Mouse (Mus musculus) megakaryocyte progenitor cell, adult 5-6 weeks (primary cell): ENCODE measurements at regions not wholly inside any gene's neighbourhood (a gene's known extent, or its start where the extent isn't known, plus 50 kb on each side); places are given as distances from the start of the nearest gene placed in this dataset.
A peak's percentile ranks its signal among the peaks of the same experiment; 100 is the strongest.

Experiments
- ATAC-seq: replicated peaks from 2 replicates; pipeline ENCODE4 v1.8.0; 2016; ENCODE audit warnings: mild to moderate bottlenecking, moderate TSS enrichment, inconsistent platforms; ENCODE audit not compliant: poor library complexity

DNA sequence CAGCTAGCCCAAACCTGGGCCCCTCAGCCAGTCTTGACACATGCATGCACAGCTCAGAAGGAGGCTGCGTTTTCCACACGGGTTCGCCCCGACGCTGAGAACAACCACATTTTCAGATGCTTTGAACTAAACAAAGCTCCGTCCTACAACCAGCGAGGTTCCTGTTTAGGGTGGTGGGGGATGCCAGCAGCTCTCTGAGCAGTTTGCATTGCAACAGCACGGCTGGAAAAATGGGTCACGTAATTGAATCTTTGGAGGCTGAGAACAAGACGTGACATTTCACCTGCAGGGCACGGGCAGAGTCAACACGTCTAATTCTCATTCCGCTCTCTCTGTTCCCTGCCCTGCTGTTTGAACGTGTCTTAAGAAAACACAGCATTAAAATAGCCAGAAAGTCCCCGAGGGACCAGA, 119.2 kb downstream of the Syk start:
- peak; percentile 64 for ATAC-seq

DNA sequence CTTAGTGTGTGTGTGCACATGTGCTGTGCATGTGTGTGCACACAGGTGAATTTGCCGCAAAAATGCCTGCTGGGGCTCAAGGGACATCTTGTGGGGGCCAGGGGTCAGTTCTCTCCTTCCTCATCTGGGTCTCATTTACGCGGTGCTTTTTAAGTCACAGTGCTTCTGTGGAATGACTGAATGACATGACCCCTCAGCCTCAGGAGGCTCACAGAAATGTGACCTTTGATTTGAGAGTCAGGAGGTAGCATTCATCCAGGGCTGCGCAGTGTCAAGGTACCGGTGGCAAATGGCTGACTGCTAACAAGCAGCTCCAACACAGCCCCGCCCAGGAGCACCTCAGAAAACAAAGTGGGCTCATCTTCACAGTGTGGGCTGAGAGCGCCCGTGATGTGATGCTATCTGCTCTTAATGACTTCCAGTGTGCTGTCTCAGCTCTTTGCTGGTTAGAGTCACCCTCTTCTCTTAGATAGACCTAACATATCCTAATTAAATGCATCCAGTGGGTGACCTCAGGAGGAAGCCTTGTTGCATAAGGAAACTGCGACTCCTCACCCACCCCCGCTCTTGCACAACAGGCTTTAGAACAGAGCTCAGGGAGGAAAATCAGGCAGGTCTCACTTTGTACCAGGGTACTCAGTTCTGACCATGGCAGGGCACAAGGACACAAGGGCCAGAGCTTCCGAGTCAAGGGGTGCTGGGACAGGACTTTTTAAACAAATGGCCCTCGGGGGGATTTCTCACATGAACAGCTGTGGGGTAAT, 120.6 kb downstream of the Syk start:
- peak; percentile 79 for ATAC-seq

DNA sequence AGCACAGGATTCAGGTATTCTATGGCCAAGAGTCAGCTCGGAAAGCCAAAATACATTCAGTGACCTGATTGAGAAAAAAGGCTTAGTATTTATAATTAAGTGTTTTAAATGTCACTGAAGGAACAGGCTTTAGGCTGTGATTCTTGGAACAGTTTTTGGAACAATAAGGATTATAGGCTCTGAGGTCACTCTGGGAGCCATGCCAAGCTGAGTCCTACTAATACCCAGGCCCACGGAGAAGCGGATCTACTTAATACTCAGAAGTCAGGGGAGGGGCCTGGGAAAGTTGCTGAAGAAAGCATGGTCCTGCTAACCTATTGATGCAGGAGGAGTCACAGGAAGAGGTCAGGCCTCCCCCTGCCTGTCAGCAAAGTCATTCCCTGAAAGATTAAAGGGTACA, 121.7 kb downstream of the Syk start:
- no peak for ATAC-seq

DNA sequence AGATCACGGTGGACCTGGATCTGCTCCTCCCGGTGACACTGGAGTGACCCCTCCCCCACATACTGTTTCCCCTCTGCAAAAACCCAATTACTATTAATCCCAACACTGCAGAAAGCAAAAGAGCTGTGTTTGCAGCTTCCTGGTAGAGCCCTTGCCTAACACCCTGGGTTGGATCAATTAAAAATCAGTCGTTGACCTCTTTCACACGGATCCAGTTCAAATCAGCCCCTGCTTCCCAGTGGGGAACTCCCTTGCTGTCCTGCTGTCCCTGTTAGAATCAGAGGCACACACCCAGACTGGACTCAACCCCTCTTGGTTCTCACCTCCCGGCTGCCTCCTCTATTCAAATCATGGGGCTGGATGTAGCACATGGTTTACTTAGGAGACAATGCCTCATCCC, 126.6 kb downstream of the Syk start:
- no peak for ATAC-seq

DNA sequence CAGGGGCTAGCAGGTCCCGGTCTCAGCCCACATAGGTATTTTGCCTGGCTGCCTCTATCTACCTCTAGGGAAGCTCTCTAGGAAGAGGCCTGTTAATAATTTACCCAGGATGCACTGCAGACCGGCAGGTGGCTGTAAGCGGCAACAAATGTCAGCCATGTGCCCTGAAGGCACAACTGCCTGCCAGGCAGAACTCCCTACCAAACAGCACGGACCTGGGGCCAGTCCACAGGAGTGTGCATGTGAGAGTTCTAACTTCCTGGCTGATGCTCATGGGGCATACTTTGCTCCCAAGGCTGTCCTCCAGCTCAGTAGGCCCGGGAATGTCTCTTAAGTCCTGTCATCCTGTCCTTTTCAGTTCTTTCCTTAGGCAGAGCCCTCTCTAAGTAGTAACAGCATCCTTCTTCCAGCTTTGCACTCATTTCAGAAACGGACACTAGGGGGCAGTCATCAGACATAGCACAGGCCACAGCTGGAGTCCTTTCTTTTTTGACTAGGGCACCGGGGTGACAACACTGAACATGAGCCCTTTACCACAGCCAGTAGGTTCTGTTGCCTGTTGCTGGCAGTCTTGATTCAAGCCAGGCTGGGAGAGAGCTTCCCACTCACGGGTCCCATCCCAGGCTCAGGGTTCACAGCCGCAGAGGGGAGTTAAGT, 128.9 kb downstream of the Syk start:
- ATAC-seq: peak; percentile 96

DNA sequence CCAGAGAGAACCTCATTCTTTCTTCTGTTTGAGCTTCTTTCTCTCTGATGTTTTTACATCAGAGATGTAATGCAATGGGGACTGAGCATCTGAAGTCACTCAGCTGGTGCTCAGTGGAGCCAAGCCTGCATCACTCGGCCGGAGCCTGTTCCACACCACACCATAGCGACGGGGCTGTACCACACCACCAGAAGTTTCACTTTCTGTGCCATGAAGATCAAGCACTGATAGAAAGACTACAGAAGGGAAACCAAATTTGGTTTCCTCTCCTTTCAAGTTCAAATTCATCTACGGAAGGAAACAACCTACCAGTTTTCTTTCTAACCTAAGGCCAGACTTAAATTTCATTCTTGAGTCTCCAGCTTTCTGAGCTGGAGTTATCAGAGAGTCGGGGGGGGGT, 138.5 kb downstream of the Syk start:
- peak; percentile 43; the same call in 1 of the 2 replicates for ATAC-seq

DNA sequence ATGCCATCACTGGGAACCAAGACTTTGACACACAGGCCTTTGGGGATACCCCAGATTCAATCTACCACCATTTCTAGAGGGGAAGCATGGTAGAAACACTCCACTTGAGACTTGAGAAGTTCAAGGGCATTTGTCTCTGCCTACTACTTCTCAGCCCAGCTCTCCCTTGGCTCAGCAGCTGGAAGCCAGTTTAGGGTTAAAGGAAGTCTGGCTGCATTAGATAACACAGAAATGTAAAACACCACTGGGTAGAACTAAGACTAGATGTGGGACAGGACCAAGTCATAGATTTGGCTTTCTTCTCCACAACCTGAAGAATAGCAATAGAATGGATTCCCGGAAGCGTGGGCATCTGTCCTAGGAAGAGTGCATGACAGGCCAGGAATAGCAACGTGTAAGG, 139.7 kb downstream of the Syk start:
- peak; percentile 81 for ATAC-seq

DNA sequence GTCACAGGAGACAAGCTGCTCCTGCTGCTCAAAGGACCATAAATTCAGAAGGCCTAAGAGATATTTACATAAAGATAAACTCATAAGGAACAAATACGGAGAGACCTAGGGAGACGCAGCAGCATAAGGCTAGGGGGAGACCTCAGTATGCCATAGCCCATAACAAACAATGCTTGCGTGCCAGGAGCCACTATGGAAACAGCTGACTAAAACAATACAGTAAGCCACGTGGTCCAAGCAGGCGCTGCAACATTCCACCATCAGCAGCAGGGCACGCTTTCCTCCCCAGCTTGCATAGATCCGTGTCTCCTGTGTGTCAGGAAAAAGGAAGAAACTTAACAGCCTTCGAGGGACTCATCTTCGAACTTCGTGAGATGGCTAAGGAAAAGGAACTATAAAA, 143.1 kb downstream of the Syk start:
- ATAC-seq: 0 out of 2 replicates have a peak, but pooled peaks have one; percentile 30

DNA sequence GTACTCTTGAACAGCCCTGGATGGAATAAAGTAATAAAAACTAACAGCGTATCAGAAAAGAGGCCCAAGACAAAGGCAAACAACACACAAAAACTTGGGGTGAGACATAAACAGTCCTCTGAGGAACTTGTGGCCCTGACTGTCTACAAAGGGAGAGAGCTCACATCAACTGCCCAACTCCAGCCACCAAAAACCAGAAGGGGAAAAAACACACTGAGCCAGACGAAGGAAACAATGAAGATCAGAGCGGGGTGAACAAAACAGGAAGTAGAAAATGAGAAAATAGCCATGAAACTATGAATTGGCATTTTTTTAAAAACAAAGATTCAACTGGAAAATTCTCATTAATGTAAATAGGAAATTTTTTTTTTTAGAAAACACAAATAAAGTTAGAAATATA, 143.6 kb downstream of the Syk start:
- ATAC-seq: peak; percentile 65

DNA sequence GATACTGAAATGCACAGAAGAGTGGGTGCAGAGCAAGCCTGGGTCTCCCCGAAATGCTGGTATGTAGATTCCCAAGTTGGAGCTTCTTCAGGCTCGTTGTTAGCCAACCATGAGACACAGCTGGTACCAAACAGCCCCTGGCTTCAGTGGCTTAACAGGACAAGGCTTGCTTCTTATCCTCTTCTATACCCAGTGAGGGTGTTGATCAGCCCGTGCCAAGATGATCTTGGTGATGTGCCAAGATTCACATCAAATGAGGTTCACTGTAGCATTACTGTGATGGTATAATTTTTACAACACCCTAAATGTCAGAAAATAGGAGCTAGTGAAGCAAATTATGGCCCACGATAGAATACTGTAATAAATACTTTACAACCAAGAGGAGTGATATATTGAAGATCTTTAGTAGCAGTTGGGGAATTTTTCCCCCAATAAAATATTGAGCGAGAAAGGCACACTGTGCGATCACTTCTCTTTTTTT, 152.5 kb downstream of the Syk start:
- ATAC-seq: no peak

DNA sequence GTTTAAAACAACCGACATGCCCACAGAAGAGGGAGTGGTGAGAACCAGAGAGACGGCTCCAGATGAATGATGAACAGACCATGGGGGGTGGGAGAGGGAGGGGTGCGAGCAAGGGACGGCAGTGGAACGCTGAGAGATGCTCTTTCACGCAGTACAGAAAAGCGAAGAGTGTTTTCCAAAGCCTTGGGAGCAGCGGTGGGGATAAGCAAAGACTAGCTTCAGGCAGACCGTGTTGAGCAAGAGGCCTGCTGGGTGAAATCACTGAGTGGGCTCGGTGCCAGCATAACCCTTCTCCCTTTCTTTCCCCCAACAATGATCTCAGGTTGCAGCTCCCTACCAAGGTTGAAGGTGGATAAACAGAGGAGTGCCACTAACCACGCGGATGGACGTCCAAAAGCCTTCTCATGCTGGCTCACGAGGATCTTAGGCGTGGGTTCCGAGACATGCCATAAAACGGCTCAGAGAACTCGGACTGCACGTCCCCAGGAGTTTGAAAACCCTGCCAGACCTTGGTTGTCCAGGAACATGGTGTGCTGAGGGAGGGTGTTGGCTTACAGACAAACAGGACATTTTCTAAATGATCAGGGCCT, 153.1 kb downstream of the Syk start:
- peak; percentile 52; the same call in 1 of the 2 replicates for ATAC-seq

DNA sequence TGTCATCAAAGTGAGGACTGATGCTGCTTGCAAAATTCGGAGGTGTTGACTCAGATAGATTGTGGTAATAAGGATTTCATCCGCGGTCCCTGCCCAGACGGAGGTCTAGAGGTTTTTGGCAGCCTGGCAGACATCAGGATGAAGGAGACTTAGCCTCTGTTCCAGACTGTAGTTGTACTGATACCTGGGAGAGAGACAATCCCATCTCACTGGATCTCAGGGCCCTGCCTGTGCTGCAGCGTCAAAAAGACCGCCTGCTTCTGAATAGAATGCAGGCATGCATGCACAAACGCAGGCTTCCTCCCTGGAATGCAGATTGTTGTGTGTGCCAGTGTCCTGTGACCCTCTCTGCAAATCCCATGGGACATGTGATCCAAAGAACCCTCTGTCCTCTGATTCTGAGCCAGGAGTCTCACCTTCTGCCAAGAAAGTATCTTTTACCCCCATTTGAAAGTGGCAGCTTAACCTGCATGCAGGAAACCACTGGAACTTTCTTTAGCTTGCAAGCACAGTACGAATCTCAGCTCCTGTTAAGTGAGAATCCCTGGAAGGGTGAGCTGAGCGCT, 155.2 kb downstream of the Syk start:
- ATAC-seq: no peak

DNA sequence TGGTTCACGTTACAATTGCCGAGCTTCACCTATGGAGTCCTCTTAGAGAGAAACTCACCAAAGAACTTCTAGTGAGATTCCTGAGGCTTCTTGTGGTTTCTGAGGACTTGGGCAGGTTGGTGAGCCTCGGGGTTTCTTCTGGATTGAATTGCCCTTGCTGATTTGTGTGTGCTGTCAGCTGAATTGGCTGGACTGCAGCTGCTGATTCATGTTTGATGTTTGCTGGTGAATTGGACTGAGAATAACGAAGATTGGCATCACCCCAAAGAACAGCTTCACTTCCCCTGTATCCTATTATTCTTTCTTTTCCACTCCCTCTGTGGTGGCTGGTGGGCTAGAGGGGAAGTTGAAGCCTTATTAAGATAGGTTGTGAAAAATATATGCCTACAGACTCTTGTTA, 158.4 kb downstream of the Syk start:
- ATAC-seq: no peak

DNA sequence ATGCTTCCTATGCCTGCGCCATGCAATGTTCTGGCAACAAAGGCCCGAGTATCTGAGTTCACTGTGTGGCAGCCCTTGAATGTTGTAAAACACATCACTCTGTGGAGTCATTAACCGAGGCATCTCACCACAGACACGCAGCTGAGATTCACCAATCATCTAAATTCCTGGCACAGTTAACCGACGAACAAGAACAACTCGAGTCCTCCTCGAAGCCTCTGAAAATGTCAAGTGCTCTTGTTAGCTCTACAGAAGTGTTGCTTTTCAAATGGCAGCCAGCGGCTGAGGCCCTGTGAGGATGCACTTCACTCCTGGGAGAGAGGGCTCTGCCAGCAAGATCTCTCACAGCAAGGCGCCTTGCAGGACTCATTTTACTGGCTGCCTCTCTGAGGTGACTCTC, 173.0 kb downstream of the Syk start:
- no peak for ATAC-seq

DNA sequence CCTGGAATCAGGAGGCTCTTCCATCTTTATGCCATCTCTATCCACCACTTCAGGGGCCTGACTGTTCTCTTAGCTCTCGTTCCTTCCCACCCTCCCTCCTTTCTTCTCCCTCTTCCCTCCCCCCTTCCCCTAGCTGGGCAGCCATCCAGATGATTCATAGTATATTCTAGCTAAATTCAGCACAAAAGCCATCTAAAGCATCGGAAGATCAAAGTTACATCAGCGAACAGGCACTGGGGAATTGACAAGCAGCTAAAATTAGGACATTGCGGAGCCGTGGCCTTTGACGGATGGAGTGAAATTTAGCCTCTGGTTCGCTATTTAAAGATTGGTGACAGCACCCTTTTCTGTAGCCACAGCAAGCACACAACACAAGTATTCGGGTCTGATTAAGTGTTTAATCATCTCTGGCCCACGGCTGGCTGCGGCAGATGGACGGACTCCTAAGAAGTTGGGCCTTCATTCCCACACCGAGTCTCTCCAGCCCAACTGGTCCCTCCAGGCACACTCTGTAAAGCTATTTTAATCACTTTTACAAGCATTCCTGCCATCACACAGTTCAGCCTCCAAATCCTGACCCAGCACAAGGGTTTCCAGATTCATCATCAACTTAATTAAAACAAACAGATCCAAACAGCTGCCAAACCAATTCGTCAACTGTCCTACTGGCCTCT, 163.8 kb downstream of the Auh start:
- no peak for ATAC-seq

DNA sequence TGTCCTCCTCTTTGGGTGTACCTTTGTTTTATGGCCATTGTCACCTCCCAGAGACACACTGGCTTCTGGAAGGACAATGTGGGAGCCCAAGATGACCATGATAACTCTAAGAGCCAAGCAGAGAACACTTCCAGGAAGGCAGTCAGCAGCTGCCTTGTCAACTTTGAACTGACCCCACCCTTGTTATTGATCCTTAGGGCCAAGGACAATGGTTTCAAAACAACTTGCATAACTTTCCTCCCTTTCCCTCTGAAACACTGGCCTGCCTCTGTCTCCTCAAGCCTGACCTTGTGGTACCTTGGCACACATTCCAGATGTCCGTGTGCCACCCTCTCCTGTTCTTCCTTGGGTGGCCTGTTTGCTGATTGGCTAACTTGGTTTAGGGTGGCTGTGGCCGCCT, 163.2 kb downstream of the Auh start:
- ATAC-seq: no peak

DNA sequence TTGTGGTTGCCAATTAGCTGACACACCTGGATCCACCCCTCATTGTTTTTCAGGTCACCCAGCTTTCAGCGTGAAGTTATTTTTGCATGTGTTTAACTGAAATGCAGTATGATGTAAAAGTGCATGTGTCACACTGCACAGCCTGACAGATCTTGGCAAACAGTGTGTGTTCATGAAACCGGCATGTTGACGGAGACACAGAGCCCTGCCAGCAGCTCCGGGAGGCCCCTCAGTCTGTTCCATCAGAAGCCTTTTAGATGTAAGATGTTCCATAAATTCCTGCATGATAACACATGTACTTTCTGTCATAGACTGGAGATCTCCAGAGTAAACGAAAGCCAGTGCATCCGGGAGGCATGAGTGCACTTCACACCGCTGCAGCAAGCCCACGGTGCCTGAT, 159.5 kb downstream of the Auh start:
- ATAC-seq: no peak

DNA sequence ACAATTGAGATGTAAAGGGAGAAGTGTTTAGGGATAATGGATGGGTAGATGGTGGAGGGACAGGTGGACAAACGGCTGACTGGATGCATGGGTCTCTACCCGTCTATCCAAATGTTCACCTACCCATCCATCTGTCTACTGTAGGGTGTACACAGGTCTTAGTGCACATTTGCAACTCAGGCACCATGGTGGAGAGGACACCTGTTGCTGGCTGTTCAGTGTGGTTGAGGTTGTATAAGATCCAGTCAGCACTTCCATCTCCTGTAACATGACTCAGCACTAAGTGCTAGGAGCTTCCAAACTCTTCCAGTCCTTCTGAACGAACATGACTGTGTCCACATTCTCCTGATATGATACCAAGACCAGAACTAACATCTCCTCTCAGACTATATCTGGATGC, 158.0 kb downstream of the Auh start:
- no peak for ATAC-seq

DNA sequence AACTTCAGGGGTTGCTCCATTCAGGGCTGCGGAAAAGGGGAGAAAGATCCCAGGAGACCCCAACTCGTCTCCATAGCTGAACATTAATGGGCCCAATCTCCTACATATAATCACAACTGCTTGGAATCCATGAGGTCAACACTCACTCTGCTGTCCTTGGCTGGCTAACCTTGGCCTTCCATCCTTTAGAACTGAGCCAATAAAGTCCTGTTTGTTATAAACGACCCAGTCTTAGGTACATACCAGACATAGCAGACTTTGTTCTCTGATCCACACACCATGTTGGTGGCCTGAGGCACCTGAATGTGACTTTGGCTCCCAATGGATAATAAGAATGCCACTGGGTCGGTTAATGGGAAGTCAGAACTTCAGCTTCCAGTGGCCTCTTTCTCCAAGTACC, 157.4 kb downstream of the Auh start:
- no peak for ATAC-seq

DNA sequence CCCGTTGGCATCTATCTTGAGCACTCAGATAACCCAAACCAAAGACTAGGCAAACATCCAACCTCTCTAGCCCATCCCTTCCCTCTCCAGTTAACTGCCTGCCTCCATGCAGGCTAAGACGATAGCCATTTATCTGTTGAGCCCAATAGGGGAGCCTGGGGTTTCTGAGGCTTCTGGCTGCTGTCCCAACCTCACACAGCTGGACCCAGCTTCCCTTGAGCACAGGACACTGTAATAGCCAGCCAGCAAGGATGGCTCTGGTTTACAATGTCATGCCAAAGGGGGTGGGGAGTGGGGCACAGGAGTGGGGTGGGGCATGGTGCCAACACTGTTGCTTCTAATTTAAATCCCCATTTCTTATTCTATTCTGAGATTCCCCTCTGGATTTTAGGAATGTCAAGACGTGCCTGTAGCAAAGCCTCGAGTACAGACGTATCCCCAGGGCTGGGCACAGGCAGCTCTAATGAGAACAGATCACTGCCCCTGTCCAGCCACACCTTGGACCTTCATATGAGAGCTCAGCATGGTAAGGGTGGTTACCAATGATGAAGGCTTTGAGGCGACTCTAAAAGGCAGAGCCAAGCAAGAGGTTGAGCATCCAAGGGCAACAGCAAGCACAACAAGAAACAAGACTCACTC, 152.0 kb downstream of the Auh start:
- ATAC-seq: peak; percentile 86

DNA sequence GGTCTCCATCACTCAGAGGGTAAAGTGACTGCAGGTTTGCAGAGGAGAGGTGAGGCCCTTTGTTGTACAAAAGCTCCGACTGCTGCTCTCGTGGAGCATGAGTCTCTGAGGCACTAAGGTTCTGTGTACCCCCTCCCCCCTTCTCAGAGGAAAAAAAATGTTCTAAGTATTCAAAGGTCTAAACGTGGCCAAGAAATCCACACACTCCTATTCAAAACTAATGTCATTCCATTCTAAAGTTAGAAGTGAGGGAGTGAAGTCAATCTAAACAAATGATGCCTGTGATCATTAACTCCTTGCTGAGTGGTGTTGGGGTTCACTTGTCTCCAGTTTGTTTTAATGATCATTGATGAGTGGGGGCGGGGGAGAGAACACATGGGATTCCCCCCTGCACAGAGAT, 150.6 kb downstream of the Auh start:
- no peak for ATAC-seq
